Mouse (Mus musculus): ENCODE measurements around the gene Hexim1.
A peak's percentile ranks its signal among the peaks of the same experiment; 100 is the strongest.

Gene Hexim1

GRCm38 (mm10) chr11:103161449-103161848 lies 45.4 kb downstream of the Hexim1 start:
- no peak for DNase-seq

- no peak for DNase-seq
Measured at GRCm38 (mm10) chr11:103162132-103162531, 46.1 kb downstream of the Hexim1 start.

DNA sequence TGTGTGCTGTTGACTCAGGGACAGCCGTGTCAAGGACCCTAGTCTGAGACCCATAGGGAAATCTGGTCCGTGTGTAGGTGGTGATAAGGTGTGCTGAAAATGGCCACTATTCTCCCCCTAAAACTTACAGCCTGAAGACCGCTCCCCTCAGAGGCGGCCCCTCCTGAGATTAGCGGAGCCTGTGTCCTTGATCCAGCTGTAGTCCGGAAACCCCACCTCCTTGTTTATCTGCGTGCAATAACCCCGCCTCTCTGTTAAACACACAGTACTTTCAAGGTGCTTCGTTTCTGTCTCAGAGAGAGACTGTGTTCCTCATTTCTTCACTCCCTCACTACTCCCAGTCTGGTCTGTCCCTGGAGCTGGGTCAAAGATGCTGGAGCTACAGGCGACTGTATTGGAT lies 48.4 kb downstream of the Hexim1 start:
- no peak for DNase-seq

DNA sequence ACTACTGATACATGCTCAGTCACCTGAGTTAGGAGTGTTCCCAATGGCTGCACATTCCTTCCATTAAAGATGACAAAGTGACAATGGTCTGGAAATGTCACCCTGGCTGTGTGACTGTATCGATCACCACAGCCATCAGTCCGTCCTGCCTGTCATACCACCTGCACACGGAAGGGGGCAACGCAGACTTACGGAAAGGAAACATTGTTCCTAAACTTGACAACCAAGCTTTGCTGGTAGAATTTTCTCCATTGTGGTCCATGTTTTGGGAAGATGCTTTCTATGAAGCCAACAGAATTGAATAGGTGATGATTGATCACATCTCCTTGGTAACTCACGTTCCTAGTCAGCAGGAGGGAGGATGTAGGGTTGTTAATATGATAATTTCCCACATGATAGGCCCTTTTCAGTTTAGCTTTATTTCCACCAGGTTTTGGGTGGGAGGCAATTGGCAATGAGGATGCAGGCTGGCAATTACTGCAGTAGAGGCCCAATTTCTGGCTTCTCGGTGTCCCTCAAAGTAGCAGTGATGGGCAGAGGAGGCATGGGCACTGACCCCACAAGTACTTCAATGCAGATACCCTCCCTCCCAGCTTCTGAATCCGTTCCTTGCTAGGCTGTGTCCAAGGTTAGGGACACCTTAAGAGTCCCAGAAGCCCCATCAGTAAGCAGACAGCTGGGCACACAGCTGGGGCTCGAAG lies 52.8 kb downstream of the Hexim1 start:
- peak; percentile 69 for DNase-seq

Measured in right cerebral cortex, postnatal 25 days (tissue).